Mouse (Mus musculus): ENCODE data around the gene Pacsin2.

DNA sequence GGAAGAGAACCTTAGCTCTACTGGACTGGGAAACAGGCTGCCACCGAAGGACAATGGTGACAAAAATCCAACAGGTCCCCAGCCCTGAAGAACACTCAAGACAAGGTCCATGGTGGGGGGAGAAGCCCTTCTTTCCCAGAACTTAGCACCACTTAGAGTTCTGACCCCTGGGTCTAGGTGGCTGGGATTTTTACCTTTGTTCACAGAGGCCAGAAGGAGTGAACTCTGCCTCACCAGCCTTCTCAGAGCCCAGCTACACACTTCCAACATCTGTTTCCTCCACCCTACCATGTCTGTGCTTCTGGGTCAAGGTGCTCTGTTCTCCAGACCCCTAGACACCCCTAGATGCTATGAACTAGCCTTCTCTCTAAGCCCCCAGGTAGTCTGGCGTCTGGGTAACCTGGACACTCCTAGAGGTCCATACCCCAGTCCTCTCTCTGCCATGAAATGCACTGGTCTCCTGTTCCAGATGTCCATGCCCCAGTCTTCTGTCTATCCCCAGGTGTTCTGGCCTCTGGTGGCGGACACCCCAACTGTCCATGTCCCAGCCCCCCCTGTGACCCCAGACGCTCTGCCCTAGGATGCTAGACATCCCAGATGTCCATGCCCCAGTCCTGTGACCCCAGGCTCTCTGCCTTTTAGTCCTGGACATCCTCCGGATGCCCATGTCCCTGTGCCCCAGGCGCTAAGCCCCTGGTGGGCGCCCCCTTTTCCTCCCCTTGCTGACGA, 115.0 kb downstream of the Pacsin2 start:
- no peak for TF ChIP-seq CTCF (IDR thresholded peaks at IDR 0.05; ENCODE audit: control insufficient read depth, insufficient read depth, insufficient replicate concordance, low read depth, low read length)
- no peak for TF ChIP-seq POLR2A (IDR thresholded peaks at IDR 0.05; ENCODE audit: control insufficient read depth, low read depth, low read length)
